Mouse (Mus musculus) forebrain, embryonic 15.5 days (tissue): ENCODE results near the gene Kat6b. TPM values are rescaled to one million over a fixed set of nuclear protein-coding genes. Genes with fewer than 3 reads are reported as not detected.
A peak's percentile ranks its signal among the peaks of the same experiment; 100 is the strongest.

Source experiments
- ATAC-seq: fragments of 200-750 bp; cut with Nextera tagmentation; replicated peaks from 2 replicates; pipeline ENCODE4 v1.8.0; 2017; ENCODE audit warnings: mild to moderate bottlenecking, moderate TSS enrichment, moderate library complexity
- H3K27ac ChIP-seq: fragments of 300-500 bp; sonication (generic); replicated peaks from 2 replicates; pipeline ENCODE4 v1.5.1; 2015; ENCODE audit warnings: mild to moderate bottlenecking, inconsistent platforms
- H3K27me3 ChIP-seq: fragments of 300-500 bp; sonication (generic); 2 replicates; pipeline ENCODE4 v1.6.1; 2015; ENCODE audit warnings: inconsistent platforms
- H3K36me3 ChIP-seq: fragments of 300-500 bp; sonication (generic); 2 replicates; pipeline ENCODE4 v1.6.1; 2015; ENCODE audit warnings: mild to moderate bottlenecking, inconsistent platforms
- H3K4me1 ChIP-seq: fragments of 300-500 bp; sonication (generic); 2 replicates; pipeline ENCODE4 v1.6.1; 2015; ENCODE audit warnings: inconsistent platforms
- H3K4me2 ChIP-seq: fragments of 300-500 bp; sonication (generic); replicated peaks from 2 replicates; pipeline ENCODE4 v1.6.1; 2015; ENCODE audit warnings: mild to moderate bottlenecking, inconsistent platforms
- H3K4me3 ChIP-seq: fragments of 300-500 bp; sonication (generic); 2 replicates; pipeline ENCODE4 v1.5.1; 2015; ENCODE audit warnings: mild to moderate bottlenecking, inconsistent platforms
- H3K9ac ChIP-seq: fragments of 300-500 bp; sonication (generic); replicated peaks from 2 replicates; pipeline ENCODE4 v1.6.1; 2015; ENCODE audit warnings: mild to moderate bottlenecking, inconsistent platforms
- H3K9me3 ChIP-seq: fragments of 300-500 bp; sonication (generic); 2 replicates; pipeline ENCODE4 v1.6.1; 2016; ENCODE audit warnings: inconsistent platforms
- WGBS: fragments of 180-500 bp; shearing (Covaris S2); methylation state at CpG from one replicate; pipeline ENCODE4 v1.1.7; 2015; ENCODE audit warnings: mixed read lengths; 5-methylcytosine and 5-hydroxymethylcytosine counted together
- polyA plus RNA-seq: library from polyadenylated mRNA; unstranded; fragments of >200 nt; fragmentation: Nextera tagmentation; extraction: Ambion mirVana; gene quantifications from 2 replicates; pipeline ENCODE4 v1.2.1, GENCODE M21; 2015

Gene Kat6b
- polyA plus RNA-seq, 1 experiment from 2014 or later: 29.5 TPM

DNA sequence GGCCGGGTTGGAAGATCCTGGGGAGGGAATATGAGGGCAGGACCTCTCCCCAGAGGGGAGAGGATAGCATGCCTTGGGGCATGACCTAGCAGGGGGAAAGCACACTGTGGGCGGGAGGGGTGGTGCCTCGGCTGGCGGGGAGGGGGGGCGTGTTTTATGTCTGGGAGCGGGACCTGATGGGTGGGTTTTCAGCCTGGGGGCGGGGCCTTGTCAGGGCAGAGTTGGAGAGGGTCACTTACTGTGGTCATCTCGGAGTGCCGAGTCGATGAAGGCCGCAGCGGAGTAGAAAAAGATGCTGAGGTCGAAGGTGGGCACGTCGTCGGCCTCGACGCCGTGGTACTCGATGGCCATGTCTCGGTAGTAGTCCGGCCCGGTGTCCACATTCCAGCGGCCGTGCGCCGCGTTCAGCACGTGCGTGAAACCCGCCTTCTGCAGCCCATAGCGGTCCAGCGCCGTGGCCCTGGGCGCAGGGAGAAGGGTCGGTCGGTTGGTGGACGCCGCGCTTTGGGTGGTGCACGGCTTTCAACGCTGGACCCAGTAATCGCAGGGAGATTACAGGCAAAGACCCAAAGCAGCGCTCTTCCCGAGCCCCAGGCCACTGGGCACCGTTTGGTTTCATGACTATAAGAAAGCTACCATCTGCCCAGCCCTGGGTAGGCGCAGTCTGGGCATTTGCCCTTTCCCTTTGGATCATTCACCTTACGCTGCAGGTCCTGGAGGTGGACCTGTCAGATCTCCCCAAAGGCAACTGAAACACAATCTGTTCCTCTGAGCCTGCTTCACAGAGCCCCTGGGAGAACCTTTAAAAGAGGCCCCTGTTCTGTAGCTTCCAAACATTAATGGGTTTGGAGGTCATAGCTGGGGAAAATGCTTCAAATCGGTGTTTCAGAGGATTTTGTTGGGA lies 205.4 kb downstream of the Kat6b start:
- no peak for ATAC-seq
- H3K9ac ChIP-seq: 0 out of 2 replicates have a peak overlapping the region, but pooled peaks have one; percentile 13
- peak overlapping the region; percentile 46 for H3K4me2 ChIP-seq
- H3K27ac ChIP-seq: no peak overlapping the region
- WGBS: 14% methylated on average over 49 of the region's 49 CpGs
- H3K4me3 ChIP-seq: peak overlapping the region; percentile 33
- no peaks in the 10 kb centered on the region for H3K27me3 ChIP-seq
- no peaks in the 10 kb centered on the region for H3K9me3 ChIP-seq
- no peaks in the 10 kb centered on the region for H3K36me3 ChIP-seq
- H3K4me1 ChIP-seq: peaks cover 21% of the 10 kb centered on the region

GRCm38 (mm10) chr14:21691070-21691469 lies 209.8 kb downstream of the Kat6b start:
- peaks cover 9% of the 10 kb centered on the region for H3K4me1 ChIP-seq
- no peaks in the 10 kb centered on the region for H3K36me3 ChIP-seq
- no peak overlapping the region for H3K4me2 ChIP-seq
- no peak overlapping the region for H3K4me3 ChIP-seq
- no peaks in the 10 kb centered on the region for H3K27me3 ChIP-seq
- H3K9me3 ChIP-seq: no peaks in the 10 kb centered on the region; the same call in 1 of the 2 replicates
- ATAC-seq: no peak
- H3K9ac ChIP-seq: no peak overlapping the region
- H3K27ac ChIP-seq: no peak overlapping the region
- 88% methylated on average over 3 of the region's 3 CpGs for WGBS

- ATAC-seq: no peak
- 85% methylated on average over 6 of the region's 6 CpGs for WGBS
These were observed 213.8 kb downstream of the Kat6b start for GRCm38 (mm10) chr14:21695020-21695419.

GRCm38 (mm10) chr14:21696186-21696830 lies 215.1 kb downstream of the Kat6b start:
- H3K4me3 ChIP-seq: no peak overlapping the region
- no peak for ATAC-seq
- no peak overlapping the region for H3K27ac ChIP-seq
- H3K9ac ChIP-seq: no peak overlapping the region
- no peaks in the 10 kb centered on the region for H3K27me3 ChIP-seq
- H3K4me1 ChIP-seq: no peaks in the 10 kb centered on the region
- WGBS: 81% methylated on average over 7 of the region's 7 CpGs
- H3K4me2 ChIP-seq: no peak overlapping the region
- H3K9me3 ChIP-seq: no peaks in the 10 kb centered on the region; the same call in 1 of the 2 replicates
- no peaks in the 10 kb centered on the region for H3K36me3 ChIP-seq

More at GRCm38 (mm10) chr14:21695020-21695419, 213.8 kb downstream of the Kat6b start:
- no peak overlapping the region for H3K9ac ChIP-seq
- H3K27me3 ChIP-seq: no peaks in the 10 kb centered on the region
- H3K4me2 ChIP-seq: no peak overlapping the region
- no peaks in the 10 kb centered on the region; the same call in 1 of the 2 replicates for H3K9me3 ChIP-seq
- H3K4me1 ChIP-seq: no peaks in the 10 kb centered on the region
- no peak overlapping the region for H3K4me3 ChIP-seq
- H3K27ac ChIP-seq: no peak overlapping the region
- no peaks in the 10 kb centered on the region for H3K36me3 ChIP-seq

GRCm38 (mm10) chr14:21702691-21703090 lies 221.5 kb downstream of the Kat6b start:
- Histone ChIP-seq H3K27me3 (no peaks in the 10 kb centered on the region), H3K9ac (no peak overlapping the region), H3K27ac (no peak overlapping the region), H3K4me1 (peaks cover 13% of the 10 kb centered on the region), H3K4me2 (no peak overlapping the region), H3K4me3 (no peak overlapping the region), H3K9me3 (no peaks in the 10 kb centered on the region), H3K36me3 (no peaks in the 10 kb centered on the region)
- WGBS: 88% methylated on average over 8 of the region's 8 CpGs
- no peak for ATAC-seq

GRCm38 (mm10) chr14:21703255-21703654 lies 222.0 kb downstream of the Kat6b start:
- H3K27ac ChIP-seq: no peak overlapping the region
- no peaks in the 10 kb centered on the region for H3K27me3 ChIP-seq
- ATAC-seq: no peak
- no peaks in the 10 kb centered on the region for H3K36me3 ChIP-seq
- no peak overlapping the region for H3K4me2 ChIP-seq
- WGBS: 83% methylated on average over 5 of the region's 5 CpGs
- no peak overlapping the region for H3K4me3 ChIP-seq
- peaks cover 13% of the 10 kb centered on the region for H3K4me1 ChIP-seq
- H3K9me3 ChIP-seq: no peaks in the 10 kb centered on the region
- no peak overlapping the region for H3K9ac ChIP-seq

GRCm38 (mm10) chr14:21705462-21705861 lies 224.2 kb downstream of the Kat6b start:
- 84% methylated on average over 2 of the region's 2 CpGs for WGBS

DNA sequence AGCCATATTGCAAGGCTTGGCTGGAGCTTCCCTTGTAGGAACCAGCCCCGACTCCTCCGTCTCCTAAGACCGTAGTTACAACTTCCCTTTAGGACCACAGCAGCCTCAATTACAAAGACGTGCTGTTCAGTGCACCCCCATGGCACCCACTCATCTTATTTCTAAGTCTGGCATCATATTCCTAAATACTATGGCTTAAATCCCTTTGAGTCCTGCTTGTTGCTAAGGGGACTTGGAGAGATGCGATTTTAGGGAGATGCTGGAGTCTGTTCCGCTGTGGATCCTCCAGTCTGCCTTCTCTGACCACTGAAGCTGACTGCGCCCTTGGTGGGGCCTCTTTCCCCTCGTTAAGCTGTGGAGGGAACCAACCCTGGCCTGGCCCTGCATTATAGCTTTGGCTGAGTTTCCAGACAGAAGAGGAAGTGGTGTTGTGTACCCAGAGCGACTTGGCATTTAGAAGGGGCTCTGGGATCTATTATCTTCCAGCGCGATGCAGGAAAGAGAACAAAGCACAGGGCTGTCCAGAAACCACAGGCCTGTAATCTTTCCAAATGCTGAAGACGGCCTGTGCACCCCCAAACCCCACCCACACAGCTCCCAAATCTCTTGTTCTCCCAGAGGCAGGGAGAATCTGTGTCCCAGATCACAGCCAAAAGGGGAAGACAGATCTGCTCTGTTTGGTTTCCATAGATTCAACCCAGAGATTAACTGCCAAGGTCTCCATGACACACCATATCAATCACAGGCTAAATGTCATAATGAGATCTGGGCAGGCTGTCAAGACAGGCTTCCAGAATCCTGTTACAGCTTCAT lies 225.7 kb downstream of the Kat6b start:
- peaks cover 13% of the 10 kb centered on the region for H3K4me1 ChIP-seq
- H3K4me3 ChIP-seq: no peak overlapping the region
- no peaks in the 10 kb centered on the region for H3K36me3 ChIP-seq
- H3K9ac ChIP-seq: no peak overlapping the region
- H3K27me3 ChIP-seq: no peaks in the 10 kb centered on the region
- peak overlapping the region; percentile 88 for H3K27ac ChIP-seq
- peak; percentile 71 for ATAC-seq
- WGBS: 40% methylated on average over 12 of the region's 12 CpGs
- no peaks in the 10 kb centered on the region for H3K9me3 ChIP-seq
- no peak overlapping the region for H3K4me2 ChIP-seq

More at GRCm38 (mm10) chr14:21705462-21705861, 224.2 kb downstream of the Kat6b start:
- Histone ChIP-seq H3K27me3 (no peaks in the 10 kb centered on the region), H3K36me3 (no peaks in the 10 kb centered on the region), H3K9ac (no peak overlapping the region), H3K9me3 (no peaks in the 10 kb centered on the region), H3K4me2 (no peak overlapping the region), H3K4me3 (no peak overlapping the region), H3K27ac (no peak overlapping the region), H3K4me1 (peaks cover 13% of the 10 kb centered on the region)
- no peak for ATAC-seq

- peaks cover 13% of the 10 kb centered on the region for H3K4me1 ChIP-seq
- H3K27ac ChIP-seq: no peak overlapping the region
- H3K4me2 ChIP-seq: no peak overlapping the region
- H3K9ac ChIP-seq: no peak overlapping the region
- WGBS: 81% methylated on average over 2 of the region's 2 CpGs
- no peaks in the 10 kb centered on the region for H3K9me3 ChIP-seq
- H3K4me3 ChIP-seq: no peak overlapping the region
- no peak for ATAC-seq
- H3K36me3 ChIP-seq: no peaks in the 10 kb centered on the region
- no peaks in the 10 kb centered on the region for H3K27me3 ChIP-seq
These were observed 228.3 kb downstream of the Kat6b start for GRCm38 (mm10) chr14:21709545-21709944.

DNA sequence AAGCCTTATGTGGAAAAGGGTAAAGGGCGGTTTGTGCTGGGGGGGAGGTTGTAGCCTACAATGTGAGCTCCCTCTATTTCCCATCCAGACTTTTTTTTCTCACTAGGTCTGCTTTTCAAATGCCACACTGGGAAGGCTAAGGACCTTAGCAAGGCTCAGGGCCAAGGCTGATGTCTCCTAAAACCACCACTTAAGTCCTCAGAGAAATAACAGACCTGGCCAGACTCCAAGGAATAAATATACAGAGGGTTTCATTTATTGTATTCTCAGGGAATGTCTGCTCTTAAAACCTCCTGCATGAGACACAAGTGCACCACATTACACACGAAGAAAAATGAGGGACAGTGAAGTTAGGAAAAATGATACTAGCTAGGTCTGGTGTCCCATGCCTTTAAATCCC lies 230.0 kb downstream of the Kat6b start:
- ATAC-seq: no peak
- H3K9me3 ChIP-seq: no peaks in the 10 kb centered on the region
- H3K4me3 ChIP-seq: no peak overlapping the region
- peaks cover 11% of the 10 kb centered on the region for H3K4me1 ChIP-seq
- WGBS: 87% methylated on average over 2 of the region's 2 CpGs
- no peak overlapping the region for H3K27ac ChIP-seq
- H3K4me2 ChIP-seq: no peak overlapping the region
- H3K27me3 ChIP-seq: no peaks in the 10 kb centered on the region
- H3K36me3 ChIP-seq: no peaks in the 10 kb centered on the region
- H3K9ac ChIP-seq: no peak overlapping the region

GRCm38 (mm10) chr14:21714486-21714885 lies 233.3 kb downstream of the Kat6b start, which contains the start of gene Dupd1:
Dupd1 (minus strand) TSS chr14:21714576.
- Histone ChIP-seq H3K4me2 (no peak within 1 kb of the TSS), H3K27ac (no peak within 1 kb of the TSS), H3K36me3 (no peaks in the 10 kb centered on the region), H3K4me1 (peaks cover 2% of the 10 kb centered on the region), H3K9ac (no peak within 1 kb of the TSS), H3K27me3 (no peaks in the 10 kb centered on the region), H3K4me3 (no peak within 1 kb of the TSS), H3K9me3 (no peaks in the 10 kb centered on the region)
- 77% methylated on average over 5 of the region's 5 CpGs for WGBS
- ATAC-seq: no peak
